Mouse (Mus musculus) hematopoietic multipotent progenitor cell, adult 10-12 weeks (in vitro differentiated cells): Measurements from ENCODE around the gene Mpdu1. TPM values are rescaled to one million over a fixed set of nuclear protein-coding genes. Genes with fewer than 3 reads are reported as not detected.

ENCODE experiments used
- polyA plus RNA-seq: library from polyadenylated mRNA; stranded (reverse); fragments of >175 nt; gene quantifications from 2 replicates; pipeline ENCODE4 v1.2.3, GENCODE M21; 2012; ENCODE audit warnings: low replicate concordance

Gene Mpdu1
- polyA plus RNA-seq, result 30.6 and 38.5 TPM in 2 replicates

DNA sequence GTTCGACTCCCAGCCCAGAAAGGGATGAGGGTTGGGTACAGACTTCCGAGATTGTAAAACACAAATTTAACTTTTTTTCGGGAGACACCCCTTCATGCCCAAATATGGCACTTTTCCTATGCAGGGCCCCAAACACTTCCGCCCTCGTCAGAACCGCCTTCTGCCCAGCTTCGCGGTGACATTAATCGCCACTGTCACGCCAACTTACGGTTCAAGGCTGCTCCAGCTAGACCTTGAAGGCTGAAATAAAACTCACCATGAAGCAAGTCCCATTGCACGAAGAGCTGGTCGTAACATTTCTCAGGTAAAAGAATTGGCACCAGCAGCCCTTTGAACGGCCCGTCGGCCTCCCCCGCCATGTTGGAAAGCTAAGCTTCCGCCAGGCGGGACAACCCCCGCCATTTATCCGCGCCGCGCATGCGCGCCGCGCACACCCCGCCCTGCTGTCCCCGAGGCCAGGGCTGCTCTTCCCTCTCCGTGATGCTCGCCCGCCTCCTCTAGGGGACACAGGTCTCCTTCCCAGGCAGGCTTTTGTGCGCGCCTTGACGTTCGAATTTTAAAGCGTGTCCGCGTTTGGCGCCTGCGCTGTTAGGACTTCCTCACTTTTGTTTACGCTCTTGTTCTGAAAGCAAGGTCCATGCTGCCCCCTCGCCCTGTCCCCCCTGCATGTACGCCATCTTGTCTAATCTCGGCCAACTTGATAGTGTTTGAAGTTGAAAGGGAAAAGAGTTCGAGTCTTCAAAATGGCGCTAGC lies at the start of gene Mpdu1:
TSS of gene Mpdu1 (minus strand) at position 430 of the 754 bp plus-strand sequence.

DNA sequence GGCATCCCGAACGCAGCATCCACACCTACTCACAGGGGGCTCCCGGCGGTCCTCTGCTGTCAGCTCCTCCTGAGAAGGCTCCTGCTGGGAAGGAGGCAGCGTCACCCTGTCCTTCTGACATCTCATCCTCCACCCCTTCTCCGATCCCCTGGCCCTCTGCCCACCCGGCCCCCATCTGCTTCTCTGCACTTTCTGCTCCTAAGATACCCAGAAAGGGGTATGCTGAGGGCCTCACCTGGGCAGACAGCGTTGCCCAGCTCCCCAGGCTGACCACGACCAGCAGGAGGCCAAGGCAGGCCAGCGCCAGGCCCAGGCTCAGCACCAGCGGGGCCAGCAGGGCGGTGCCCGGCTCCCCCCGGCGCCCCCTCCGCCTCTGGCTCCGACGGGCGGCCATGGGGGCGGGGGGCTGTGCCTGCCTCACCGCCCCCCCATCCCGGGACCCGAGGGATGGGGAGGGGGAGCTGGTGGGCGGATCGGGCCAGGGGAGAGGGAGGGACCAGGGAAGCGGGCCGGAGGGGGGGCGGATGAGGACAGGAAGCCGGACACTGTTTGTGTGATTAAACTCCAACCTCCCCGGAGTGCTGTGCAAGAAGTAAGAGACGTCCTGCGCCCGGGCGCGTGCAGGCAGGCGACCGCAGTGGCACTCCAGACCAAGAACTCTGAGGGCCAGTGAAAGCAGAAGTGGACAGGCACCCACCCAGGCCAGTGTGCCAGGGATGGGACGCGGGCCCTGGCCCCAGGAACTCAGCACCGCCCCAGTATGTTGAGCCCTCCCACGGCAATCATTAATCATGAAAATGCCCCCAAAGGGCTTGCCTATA lies 33.1 kb upstream of the Mpdu1 start, which contains the start of the genes Tnfsf12 and Tnfsfm13:
TSS of gene Tnfsf12 (minus strand) at position 489 of the 821 bp plus-strand sequence.
TSS of gene Tnfsfm13 (minus strand) at position 738 of the 821 bp plus-strand sequence.

DNA sequence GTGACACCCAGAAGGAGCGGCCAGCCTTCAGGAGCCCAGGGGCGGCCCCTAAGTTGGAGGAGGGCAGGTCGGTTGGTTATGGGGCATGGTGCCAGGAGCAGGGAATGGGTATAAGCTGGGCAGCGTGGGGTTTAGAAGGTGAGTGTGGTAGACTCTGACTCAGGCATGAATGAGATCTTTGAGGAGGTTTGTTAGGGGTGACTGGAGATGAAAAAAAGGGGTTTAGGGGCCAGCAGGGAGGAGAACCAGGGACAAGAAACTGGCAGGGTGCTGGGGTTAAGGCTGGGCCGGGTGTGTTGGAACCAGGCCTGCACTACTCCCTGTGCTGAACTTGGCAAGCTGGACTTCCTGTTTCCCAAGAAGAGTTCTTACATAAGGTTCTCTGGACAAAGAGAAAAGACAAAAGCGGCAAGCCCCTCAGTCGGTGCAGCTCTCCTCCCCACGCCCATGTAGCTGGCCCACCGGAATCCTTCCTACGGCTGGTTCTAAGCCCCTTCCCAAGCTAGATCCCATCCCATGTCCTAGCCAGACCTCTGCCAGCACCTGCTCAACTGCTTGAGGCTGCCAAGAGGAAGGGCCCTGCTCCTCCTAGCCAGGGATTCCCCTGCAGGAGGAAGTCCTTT lies 23.2 kb upstream of the Mpdu1 start, which contains the start of gene Tnfsf13:
TSS of gene Tnfsf13 (minus strand) at position 259 of the 623 bp plus-strand sequence.

DNA sequence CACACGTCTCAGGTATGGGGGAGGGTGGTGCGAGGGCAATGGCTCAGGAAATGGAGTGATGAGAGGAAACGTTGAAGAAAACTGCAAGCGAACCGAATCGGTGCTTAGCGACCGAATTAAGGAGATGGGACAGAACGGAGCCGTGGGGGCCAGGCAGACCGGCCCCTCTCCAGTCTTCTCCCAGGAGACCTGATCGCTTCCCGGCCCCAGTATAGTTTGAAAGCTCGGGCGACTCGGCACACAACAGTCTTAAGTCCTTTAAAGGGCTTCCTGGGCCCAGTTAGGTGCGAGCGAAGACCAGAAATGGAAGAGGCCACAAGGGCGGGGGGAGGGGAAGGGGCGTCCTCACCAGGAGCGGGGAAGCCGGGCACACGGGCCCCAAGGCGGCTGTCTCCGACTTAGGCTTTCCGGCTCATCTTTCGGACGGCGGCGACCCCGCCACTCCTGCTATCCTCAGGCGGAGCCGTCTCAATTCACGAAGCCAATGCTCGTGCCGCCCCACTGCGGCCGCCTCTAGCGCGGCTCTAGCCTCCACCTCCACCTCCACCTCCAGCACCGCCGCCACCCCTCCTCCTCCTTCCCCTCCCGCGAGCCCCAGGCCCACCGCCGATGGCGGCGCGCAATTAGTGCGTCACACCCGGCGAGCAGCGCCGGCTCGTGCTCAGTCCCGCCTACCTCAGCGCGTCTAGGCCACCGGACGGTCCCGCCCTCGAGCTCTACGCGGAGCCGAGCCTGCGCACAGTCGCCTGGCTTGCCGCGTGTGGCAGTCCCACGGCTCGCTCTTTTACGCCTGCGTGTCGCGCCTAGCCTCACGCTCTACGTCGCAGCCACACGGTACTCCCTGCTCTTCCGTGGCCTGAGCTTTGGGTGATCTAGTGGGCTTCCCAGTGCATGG lies 19.1 kb upstream of the Mpdu1 start, which contains the start of gene Senp3:
TSS of gene Senp3 (minus strand) at position 771 of the 895 bp plus-strand sequence.

DNA sequence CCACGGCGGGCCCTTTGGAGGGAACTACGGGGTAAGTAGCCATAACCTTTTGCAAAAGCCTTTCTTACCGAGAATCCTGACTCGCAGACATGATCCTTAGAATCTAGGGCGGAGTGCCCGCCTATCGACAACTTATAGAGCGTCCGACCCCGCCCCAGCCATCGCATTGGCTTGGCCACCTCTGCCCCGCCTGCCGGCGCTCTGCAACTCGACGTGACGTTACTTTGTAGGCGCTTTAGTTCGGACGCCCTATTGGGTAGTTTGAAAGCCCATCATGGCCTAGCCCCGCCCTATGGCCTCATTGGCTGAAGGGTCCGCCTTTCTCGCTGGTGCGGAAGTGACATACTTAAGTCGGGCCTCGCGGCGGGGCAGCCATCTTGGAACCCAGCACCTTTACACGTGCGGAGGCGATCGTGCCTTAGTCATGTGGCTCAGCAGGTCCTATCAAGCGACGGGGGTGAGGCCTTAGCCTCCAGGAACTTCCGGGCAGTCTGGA lies 9.8 kb upstream of the Mpdu1 start, which contains the start of gene Eif4a1:
TSS of gene Eif4a1 (minus strand) at position 213 of the 496 bp plus-strand sequence.

DNA sequence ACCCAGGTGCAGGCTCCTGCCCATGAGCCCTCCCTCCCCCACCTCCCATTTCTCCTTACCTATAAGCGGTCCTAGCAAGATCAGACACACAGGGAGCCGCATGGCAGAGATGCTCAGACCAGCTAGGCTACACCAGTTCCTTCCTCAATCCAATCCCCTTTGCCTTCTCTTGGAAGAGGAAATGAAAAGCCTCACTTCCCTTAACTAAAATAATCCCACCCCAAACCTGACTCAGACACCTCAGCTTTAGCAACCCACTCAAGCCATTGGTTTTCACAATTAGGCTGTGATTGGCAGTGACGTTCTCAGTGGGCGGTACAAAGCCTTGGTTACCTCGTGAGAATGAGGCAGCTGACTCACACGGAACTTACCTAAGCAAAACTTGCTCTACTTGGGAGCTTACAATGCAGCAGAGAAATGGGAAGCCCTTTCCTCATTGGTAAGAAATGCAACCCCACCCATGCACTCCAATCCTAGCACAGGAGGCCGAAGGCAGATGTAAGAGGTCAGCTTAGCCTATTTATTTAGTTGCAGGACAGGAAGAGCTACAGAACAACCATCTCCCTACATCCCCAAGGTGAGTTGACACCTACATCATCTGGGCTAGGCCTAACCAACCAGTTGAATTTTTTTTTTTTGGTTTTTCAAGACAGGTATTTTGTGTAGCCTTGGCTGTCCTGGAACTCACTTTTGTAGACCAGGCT lies 3.7 kb upstream of the Mpdu1 start, which contains the start of gene Cd68:
TSS of gene Cd68 (minus strand) at position 193 of the 704 bp plus-strand sequence.

DNA sequence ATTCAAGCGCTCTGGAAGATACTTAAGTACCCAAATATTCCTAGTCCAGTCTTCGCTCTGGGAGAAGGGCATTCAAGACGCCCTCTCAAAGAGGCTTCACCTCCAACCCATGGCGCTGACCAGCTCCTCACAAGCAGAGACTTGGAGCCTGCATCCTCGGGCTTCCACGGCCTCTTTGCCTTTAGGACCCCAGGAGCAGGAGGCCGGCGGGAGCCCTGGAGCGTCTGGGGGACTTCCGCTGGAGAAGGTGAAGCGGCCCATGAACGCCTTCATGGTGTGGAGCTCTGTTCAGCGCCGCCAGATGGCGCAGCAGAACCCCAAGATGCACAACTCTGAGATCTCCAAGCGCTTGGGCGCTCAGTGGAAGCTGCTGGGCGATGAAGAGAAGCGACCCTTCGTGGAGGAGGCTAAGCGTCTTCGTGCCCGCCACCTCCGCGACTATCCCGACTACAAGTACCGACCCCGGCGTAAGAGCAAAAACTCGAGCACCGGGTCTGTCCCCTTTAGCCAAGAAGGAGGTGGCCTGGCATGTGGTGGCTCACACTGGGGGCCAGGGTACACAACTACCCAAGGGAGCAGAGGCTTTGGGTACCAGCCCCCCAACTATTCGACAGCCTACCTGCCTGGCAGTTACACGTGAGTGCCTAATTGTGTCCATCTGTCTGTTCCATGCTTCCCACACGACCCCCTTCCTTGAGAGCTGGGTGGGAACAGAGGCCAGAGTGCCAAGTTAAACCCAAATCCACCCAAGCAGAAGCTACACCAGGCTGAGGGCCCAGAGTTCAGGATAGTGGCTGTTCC lies 7.0 kb downstream of the Mpdu1 start, which contains the start of gene Sox15:
TSS of gene Sox15 (plus strand) at position 51 of the 801 bp plus-strand sequence.

DNA sequence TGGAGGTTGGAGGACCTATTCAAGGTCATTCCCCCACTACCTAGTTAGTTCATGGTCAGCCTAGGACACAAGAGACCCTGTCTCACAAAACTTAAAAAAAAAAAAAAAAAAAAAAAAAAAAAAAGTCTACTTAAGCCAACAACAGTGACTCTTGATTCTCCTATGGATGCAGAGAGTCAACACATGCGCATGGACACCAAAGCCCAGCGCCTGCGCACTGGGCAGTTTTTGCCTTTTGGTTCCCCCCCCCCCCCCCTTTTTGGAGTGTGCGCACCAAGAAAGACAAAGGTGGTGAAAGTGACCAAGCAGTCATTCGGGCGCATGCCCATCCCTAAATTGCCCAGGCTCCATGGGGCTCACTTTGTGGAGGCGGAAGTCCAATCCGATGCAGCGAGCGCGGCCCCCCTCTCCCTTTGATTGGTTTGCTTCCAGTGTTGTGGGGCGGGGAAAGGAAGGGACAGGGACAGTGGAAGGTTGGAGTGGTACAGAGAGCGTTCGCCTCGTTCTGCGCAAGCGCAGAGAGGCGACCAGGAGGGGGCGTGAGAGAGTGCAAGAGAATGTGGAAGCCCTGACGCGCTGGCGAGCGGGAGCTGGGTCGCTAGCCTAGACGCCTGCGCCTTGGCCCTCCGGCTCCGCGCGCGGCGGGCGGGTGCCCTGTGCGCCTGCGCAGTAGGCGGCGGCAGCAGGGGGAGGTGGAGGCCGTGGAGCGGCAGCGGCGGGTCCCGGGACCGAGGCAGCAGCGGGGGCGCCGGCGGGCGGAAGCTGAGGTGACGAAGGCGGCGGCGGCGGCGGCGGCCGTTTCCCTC lies 30.0 kb downstream of the Mpdu1 start, which contains the start of gene Fxr2:
TSS of gene Fxr2 (plus strand) at position 707 of the 806 bp plus-strand sequence.

DNA sequence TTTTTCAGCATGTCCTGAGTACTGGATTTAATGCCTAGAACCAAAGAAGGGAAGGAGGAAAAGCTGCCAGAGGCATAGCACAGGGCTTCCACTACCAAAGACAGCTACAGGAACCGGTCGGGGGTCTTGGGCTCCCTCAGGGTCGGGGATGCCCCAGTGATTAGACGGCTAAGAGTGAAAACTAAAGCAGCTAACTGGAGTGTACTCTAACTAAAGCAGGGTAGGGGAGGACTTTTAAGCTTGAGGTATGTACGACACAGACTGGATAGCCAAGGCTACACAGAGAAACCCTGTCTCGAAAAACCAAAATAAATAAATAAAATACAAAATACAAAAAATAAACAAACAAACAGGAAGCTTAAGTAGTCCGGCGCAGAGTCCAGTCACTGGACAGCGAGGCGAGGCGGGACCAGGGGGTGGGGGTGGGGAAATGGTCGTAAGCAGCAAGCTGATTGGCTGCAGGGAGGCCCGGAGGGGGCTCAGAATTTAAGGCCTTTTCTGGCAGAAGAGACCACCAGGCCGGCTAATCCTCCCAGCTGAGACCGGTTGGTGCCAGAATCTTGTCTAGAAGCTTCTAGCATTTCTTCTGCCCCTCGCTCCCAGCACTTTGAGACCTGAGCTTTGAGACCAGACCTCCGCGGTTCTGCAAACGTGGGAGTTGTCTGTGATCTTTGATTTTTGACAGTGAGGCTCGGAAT lies 40.7 kb downstream of the Mpdu1 start, which contains the start of gene Sat2:
TSS of gene Sat2 (plus strand) at position 454 of the 698 bp plus-strand sequence.

DNA sequence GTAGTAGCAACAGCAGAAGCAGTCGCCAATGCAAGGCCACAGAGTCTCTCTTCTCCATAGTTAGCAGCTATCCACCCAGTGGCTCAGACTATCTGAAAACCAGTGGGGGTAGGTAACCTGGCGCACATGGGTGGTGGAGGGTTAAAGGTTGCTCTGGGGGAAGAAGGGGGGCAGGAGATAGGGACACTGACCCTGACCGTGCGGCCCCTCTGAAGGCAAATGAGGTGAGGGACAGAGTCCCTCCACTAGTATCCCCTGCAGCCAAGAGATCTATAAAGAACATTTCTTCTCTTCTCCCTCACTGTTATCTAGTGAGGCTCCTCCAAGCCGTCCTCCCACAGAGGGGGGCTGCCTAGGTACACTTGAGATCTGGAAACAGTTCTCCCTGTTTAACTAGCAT lies 44.6 kb downstream of the Mpdu1 start, which contains the start of gene Shbg:
TSS of gene Shbg (minus strand) at position 101 of the 400 bp plus-strand sequence.

Other genes starting within 250 kb of the Mpdu1 start
- gene Kdm6b, start 249.0 kb downstream of the Mpdu1 start, polyA plus RNA-seq, result 124 and 254 TPM in 2 replicates
- 0.30 and 0.55 TPM in 2 replicates for gene Dnah2, start 113.5 kb downstream of the Mpdu1 start, polyA plus RNA-seq
- gene Efnb3, start 102.4 kb downstream of the Mpdu1 start, polyA plus RNA-seq, result 0.63 and 0.73 TPM in 2 replicates
- gene Wrap53, start 82.4 kb downstream of the Mpdu1 start, polyA plus RNA-seq, result 2.2 and 18.6 TPM in 2 replicates
- gene Trp53, start 82.3 kb downstream of the Mpdu1 start, polyA plus RNA-seq, result 109 and 132 TPM in 2 replicates
- 2.5 and 19.1 TPM in 2 replicates for gene Atp1b2, start 56.7 kb downstream of the Mpdu1 start, polyA plus RNA-seq
- not detected in 2 replicates for gene Shbg, start 44.7 kb downstream of the Mpdu1 start, polyA plus RNA-seq
- gene Sat2, start 40.6 kb downstream of the Mpdu1 start, polyA plus RNA-seq, result not detected in 2 replicates
- 66.7 and 112 TPM in 2 replicates for gene Fxr2, start 29.7 kb downstream of the Mpdu1 start, polyA plus RNA-seq
- 0.34 and 0.66 TPM in 2 replicates for gene Sox15, start 7.3 kb downstream of the Mpdu1 start, polyA plus RNA-seq
- gene Cd68, start 3.5 kb upstream of the Mpdu1 start, polyA plus RNA-seq, result 57.5 and 132 TPM in 2 replicates
- gene Eif4a1, start 9.8 kb upstream of the Mpdu1 start, polyA plus RNA-seq, result 136 and 185 TPM in 2 replicates
- 60.8 and 121 TPM in 2 replicates for gene Senp3, start 19.4 kb upstream of the Mpdu1 start, polyA plus RNA-seq
- 2.6 and 5.5 TPM in 2 replicates for gene Tnfsf13, start 23.1 kb upstream of the Mpdu1 start, polyA plus RNA-seq
- gene Tnfsf12, start 33.2 kb upstream of the Mpdu1 start, polyA plus RNA-seq, result 17.2 and 26.3 TPM in 2 replicates
- 5.4 and 13.6 TPM in 2 replicates for gene Tnfsfm13, start 33.5 kb upstream of the Mpdu1 start, polyA plus RNA-seq
- gene Polr2a, start 96.0 kb upstream of the Mpdu1 start, polyA plus RNA-seq, result 127 and 149 TPM in 2 replicates
- gene Slc35g3, start 99.3 kb upstream of the Mpdu1 start, polyA plus RNA-seq, result not detected in 2 replicates
- 133 and 229 TPM in 2 replicates for gene Zbtb4, start 103.3 kb upstream of the Mpdu1 start, polyA plus RNA-seq
- 2.3 and 2.5 TPM in 2 replicates for gene Chrnb1, start 133.3 kb upstream of the Mpdu1 start, polyA plus RNA-seq
- gene Fgf11, start 139.2 kb upstream of the Mpdu1 start, polyA plus RNA-seq, result 0.86 and 1.1 TPM in 2 replicates
- 0.17 and 0.45 TPM in 2 replicates for gene Tmem102, start 143.0 kb upstream of the Mpdu1 start, polyA plus RNA-seq
- gene Gm39566, start 152.7 kb upstream of the Mpdu1 start, polyA plus RNA-seq, result not detected in 2 replicates
- gene Spem2, start 155.8 kb upstream of the Mpdu1 start, polyA plus RNA-seq, result not detected in 2 replicates
- not detected in 2 replicates for gene Spem1, start 159.5 kb upstream of the Mpdu1 start, polyA plus RNA-seq
- 3.5 and 7.7 TPM in 2 replicates for gene Nlgn2, start 175.1 kb upstream of the Mpdu1 start, polyA plus RNA-seq
- gene Tmem256, start 175.9 kb upstream of the Mpdu1 start, polyA plus RNA-seq, result 239 and 507 TPM in 2 replicates
- 37.9 and 61.0 TPM in 2 replicates for gene Plscr3, start 183.7 kb upstream of the Mpdu1 start, polyA plus RNA-seq
- 1.7 TPM in 1 of 2 replicates, not detected in the other for gene Tnk1, start 196.1 kb upstream of the Mpdu1 start, polyA plus RNA-seq
- not detected in 2 replicates for gene Tmem95, start 215.4 kb upstream of the Mpdu1 start, polyA plus RNA-seq
- gene Kctd11, start 218.8 kb upstream of the Mpdu1 start, polyA plus RNA-seq, result 3.0 and 3.7 TPM in 2 replicates
- 193 and 275 TPM in 2 replicates for gene Acap1, start 232.9 kb upstream of the Mpdu1 start, polyA plus RNA-seq
- 1.1 and 1.5 TPM in 2 replicates for gene 2810408A11Rik, start 238.3 kb upstream of the Mpdu1 start, polyA plus RNA-seq
- gene Neurl4, start 238.4 kb upstream of the Mpdu1 start, polyA plus RNA-seq, result 67.4 and 137 TPM in 2 replicates